Mouse (Mus musculus): ENCODE data around the gene Zfp503.

Gene Zfp503

DNA sequence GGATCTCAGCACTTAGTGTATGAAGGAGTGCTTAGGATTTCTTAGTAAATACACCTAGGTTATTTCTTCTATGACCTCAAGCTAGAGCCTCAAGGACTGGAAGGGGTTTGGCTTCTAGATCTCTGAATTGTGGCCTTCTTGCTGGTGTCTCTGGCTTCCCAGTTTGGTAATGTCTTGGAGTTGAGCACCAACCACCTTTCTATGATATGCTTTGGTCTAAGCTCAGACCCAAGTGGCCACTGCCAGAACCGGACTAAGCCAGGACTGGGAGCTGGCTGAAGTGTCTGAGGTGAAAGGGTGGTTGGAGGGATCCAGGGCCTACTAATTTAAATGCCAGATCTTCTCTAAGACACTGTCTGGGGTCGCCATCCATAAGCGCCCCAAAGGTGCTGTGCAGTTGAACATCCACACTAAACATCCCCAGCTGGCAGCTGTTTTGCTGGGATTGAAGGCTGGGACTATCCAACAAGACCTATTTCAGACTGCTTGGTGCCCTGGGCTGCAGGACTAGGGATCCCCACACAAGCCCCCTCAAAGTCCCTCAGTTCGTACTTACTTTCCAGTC is 3.0 kb upstream of the Zfp503 start:
- DNase-seq: no peak

DNA sequence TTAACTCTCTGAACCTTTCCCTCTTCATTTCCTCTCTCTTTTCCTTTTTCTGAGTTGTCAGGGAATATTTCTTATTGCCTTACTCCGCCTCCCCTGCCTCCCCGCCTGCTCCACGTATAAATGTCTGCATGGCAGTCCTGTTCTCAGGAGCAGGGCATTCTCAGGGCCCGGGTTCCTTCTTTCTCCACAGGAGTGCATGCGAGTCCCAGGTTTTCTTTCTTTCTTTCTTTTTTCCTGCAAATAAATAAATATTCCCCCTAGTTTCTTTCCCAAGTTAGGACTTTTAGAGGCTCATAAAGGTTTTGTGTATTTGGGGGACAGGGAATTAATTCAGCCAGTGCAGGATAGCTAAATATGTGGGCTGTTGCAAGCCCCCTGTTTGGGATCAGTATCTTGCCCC is 2.5 kb upstream of the Zfp503 start:
- DNase-seq: no peak

DNA sequence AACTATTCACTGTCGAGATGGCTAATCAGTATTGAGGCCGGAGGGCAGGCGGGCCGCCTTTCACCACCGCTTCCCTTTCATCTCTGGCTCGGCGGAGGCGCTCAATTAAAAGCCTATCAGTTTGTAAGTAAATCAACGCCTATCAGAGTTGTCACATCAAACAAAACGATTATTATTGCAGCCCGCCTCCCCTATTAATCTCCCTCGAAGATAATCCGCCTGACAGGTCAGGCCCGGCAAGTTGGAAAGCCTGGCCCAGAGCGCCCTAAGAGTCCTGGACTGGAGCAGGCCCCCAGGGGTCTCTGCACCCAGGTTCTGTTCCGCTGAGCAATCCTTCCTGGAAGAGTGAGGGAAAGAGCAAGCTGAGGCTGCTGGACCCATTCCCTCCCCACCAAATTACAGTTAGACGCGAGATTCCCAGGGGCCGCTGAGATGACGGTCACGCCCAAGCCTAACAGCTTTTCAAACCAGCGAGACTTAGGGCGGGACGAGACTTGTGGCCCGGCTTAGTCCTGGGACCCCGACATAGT is 1.9 kb upstream of the Zfp503 start:
- DNase-seq: peak; percentile 17 to 23

DNA sequence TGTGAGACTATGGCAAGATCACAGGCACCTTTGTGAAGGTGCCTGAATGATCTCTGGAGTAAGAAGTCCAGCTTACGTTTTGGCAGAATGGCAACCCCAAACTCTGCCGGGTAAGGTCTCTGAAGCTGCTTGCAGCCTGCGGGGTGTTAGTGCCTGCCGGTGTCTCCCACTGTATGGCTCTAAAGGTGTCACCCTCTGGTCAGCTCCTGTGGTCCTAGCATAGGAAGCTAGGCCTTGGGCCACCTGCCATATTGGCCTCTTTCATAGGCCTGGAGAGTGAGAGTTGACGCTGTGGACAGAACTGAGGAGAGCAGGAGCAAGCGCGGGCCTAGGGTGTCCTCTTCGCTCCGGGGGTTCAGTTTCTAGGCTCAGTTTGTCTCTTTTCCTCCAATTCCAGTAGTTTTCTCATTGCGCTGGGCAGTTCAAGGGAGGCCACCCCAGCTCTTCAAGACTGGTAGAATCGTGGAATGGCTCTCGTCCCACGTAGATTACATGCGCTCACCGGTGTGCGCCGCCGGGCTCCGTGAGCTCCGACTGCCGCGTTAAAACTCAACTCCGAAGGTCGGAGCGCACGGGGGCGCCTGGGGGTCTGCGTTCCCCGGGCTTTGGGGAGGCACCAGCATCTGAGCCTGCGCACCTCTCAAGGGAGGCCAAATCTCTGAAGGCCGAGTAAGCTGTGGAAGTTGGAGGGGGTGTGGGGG is 1.1 kb upstream of the Zfp503 start:
- DNase-seq: peak; percentile 22 to 29

DNA sequence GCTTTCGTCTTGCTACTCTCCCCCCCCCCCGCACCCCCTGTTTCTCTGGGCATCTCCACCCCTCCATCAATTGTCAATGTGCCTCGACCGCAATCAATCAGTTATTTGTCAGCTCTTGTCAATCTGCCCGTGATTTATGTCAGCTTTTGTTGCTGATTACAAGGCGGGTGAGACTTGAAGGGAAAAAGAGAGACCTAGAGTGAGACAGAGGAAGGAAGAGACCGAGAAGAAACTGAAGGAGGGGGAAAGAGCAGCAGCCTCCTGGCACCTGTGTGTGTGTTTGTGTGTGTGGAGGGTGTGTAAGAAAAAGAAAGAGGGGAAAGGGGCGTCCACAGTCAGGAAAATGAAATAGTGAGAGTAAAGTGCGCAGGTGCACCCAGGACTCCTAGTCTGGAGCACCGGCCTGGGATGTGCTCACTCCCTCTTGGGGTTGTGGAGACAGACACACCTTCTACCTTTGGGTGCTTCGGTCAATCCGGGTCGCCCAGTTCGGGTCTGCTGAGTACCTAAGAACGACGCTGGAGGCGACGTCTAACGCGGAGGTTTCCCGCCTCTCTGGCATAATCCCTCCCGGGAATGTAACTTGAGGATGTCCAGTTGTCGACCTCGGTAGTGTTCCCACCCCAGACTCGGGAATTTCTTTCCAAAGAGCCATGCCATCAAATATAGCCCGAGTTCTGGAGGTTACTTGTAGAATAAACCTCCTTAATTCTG is 667 bp downstream of the Zfp503 start:
- peak in 1 of 2 experiments; percentile 34 for DNase-seq

DNA sequence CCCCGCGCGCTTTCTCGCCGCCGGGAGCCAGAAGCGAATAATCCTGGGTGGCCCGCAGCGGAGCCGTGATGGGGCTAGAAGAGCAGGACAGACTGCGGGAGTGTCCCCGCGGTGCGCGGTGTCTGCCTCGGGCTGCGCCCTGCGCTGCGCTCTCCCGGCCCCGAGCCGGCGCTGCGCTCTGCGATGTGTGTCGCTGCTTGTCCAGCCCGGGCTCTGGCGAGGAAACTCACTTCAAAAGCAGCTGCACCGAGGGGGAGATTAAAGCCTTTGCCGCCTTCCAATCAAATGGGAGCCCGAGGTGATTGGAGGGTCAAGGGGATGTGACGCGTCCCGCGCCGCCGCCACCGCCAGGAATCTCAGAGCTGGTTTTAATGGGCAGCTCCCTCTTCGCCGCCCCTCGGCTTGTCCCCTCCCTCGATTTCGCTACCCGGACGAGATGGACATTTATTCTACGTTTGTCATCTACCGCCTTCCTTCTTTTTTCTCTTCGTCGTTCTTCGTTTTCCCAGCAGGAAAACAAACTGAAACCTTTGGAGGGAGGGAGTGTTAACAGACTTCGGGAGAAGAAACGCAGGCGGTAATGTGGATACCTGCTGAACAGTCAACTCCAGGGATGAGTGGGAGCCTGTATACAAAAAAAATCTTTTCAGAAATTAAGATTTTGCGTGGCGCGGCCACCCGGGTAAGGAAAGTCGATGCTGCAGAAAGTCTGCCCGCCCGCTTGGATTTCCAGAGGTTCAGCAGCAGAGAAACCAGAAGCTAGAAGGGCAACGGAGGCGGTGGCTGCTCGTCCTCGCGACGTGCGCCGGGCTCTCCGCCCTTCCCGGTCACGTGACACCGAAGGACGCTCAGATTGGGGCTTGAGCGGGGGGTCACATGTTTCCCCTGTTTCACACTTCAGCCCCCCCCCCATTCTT is 1.5 kb downstream of the Zfp503 start:
- DNase-seq: peak; percentile 94 to 96

DNA sequence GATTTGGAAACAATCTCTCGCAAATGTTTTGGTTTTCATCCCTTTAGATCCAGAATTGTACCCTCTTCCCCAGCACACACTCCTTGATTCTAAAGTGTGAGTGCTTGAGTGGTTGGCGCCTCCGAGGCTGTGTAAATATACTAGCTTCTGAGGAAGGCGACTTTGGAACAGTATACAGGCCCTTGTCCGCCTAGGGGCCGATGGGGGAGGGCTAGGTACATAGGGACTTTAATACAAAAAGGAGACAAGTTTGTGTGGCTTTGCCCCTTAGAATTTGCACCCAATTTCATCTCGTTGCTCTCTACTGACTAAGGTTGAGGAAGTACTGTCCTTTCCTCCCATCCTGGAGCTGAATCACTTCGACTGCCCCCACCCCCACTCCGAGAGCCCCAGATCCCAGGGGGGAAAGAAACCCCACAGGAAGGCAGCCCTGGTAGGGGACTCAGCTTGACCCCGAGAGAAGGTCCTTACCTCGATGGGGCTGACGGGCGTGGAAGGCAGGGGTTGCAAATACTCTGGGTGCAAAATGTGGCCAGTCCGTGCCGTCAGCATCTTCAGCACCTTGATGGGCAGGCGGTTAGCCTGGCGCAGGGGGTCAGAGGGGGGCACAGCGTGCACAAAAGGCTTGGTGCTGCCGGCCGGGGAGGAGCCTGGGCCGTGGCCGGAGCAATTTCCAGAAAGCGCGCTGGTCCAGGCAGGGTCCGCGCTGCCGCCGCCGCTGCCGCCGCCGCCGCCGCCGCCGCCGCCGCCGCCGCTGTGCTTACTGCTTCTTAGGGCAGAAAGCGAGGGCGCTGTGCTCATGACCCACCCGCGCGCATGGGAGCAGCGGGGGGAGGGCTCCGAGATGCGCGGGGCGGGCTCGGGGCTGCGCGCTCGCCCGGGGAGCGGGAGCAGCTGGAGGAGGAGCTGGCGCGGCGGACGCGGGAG is 2.4 kb downstream of the Zfp503 start:
- DNase-seq: peak; percentile 25 to 65

DNA sequence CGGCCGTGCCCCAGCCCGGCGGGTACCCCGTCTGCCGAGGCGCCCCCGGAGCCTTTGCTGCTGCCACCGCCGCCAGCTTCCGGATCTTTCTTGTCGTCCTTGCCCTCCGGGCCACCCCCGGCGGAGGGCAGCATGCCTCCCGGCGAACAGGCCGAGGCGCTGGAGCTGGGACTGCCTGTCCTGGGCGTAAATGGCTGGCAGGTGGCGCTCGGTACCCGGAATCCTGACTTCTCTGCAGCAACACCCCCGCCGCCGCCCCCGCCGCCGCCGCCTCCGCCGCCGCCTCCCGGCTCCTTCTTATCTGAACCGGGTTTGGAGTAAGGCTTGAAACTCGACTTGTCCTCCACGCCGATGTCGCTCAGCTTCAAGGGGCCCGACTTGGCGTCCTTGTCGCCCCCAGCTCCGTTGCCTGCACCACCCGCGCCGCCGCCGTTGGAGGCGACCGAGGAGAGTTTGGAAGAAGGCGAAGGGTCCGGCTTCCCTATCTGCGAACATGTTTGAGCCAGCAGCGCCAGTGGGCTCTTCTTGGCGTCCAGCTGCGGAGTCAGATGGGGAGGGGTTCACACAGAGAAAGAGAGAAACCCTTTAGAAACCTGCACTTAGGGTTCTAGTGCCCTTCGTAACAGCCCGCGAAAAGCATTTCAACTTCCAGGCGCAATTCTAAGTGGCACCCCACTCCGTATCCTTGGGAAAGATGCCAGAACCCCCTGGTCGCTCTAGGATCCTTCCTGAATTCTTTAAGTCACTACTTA is 3.2 kb downstream of the Zfp503 start:
- peak; percentile 92 to 93 for DNase-seq

DNA sequence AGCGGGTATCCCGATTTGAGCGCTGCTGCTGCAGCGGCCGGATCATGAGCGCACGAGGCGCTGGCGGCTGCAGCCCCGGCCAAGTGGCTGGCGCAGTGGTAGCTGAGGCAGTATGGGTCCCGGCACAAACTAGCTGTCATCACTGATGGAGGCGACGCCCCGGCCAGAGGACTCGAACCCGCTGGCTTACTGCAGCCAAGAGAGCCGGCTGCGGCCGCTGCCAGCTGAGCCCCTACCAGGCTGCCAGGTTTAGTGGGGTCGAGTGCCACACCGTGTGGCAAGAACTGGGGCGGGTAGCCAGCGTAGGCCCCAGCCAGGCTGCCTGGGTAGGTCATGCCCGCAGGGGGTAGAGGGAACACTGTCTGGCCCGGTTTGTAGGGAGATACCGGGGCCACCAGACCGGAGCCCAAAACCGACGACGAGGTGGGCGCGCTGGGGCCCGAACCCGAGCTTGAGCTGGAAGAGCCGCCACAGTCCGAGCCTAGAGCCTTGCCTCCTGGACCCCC is 3.9 kb downstream of the Zfp503 start:
- DNase-seq: peak in 1 of 2 experiments; percentile 64

DNA sequence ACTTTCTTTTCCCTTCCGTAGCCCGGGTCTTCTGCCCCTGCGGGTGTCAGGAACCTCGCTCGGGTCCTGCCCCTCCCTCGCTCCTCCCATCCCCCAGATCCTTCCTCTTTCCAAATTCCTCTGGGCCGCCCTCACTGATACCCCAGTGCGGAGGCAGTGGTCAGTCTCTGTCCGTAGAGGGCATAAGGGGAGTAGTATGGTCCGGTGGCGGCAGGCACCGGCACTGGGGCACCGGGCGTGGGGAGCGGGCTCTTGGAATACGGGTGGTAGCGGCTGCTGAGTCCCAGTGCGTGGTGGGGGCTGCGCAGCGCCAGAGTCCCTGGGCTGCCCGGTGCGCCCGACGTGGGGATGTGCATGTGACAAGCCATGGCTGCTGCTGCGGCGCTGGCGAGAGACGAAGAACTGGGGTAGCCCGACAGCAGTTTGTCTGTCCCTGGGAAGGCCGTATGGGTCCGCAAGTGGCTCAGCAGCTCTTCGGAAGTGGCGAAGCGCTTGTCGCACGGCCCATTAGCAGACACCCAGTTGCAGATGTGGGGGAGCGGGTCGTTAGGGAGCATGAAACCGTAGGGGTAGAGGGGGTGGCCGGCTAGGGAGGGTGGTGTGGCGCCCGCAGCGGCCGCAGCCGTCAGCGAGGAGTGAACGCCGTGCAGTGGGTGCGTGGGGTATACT is 4.5 kb downstream of the Zfp503 start:
- DNase-seq: peak; percentile 25 to 28

DNA sequence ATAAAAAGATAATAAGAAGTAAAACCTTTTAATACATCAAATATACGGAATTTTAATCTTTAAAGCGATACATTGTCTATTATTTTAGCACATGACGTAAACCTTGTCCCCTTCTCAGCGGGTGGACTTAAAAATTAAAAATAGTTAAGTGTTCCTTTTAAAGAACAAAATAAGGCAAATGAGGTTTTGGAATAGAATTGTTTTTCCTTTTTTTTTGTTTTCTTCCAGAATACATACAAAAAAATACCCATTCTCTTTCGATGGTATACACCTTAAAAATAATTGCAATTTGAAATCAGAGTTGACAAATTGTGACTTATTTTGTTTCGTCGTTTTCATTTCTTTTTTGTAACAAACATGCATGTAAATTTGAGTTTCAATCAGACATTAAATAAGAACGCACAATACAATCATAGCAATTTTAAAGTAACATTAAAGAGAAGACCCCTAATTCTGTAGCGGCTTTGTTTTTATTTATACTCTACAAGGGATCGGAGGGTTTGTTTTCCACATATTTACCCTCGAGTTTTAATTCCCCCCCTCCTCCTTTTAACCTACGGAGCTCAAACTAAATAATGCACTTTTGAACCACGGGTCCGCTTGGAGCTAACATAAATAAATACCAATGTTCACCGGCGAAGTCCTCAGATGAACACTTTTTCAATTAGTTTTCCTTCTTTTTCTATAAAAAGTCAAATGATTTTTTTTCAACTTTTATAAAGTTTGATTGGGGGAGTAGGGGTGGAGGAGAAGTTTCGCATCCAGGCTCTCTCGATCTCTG is 5.3 kb downstream of the Zfp503 start:
- DNase-seq: no peak

DNA sequence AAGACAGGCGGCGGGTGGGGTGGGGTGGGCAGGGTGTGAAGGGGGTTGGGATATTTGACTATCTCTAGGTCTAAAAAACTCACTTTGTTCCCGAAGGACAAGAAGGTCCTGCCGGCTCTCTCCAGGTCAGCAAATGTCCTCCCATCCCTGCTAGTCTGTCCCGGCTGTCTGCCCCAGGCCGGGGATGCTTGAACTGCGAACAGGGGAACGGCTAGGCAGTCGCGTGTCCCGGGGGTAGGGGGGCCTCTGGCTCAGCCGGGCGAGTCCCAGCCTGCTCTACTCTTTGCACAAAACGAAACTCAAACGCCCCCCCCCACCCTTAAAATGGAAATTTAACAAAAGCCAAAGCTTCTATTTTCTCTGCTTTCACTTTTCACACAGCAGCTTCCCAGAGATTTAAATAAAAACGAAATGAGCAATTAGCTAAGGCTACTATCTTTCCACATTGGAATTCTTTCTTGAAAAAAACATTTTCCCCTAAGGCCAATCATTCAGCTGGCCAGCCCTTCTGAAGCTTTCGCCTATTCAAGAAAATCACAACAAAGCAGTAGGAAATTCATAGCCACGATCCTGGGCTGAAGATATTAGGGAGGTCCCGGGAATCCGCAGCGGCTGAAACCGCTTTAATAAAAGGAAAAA is 6.0 kb downstream of the Zfp503 start:
- DNase-seq: peak; percentile 37 to 45

DNA sequence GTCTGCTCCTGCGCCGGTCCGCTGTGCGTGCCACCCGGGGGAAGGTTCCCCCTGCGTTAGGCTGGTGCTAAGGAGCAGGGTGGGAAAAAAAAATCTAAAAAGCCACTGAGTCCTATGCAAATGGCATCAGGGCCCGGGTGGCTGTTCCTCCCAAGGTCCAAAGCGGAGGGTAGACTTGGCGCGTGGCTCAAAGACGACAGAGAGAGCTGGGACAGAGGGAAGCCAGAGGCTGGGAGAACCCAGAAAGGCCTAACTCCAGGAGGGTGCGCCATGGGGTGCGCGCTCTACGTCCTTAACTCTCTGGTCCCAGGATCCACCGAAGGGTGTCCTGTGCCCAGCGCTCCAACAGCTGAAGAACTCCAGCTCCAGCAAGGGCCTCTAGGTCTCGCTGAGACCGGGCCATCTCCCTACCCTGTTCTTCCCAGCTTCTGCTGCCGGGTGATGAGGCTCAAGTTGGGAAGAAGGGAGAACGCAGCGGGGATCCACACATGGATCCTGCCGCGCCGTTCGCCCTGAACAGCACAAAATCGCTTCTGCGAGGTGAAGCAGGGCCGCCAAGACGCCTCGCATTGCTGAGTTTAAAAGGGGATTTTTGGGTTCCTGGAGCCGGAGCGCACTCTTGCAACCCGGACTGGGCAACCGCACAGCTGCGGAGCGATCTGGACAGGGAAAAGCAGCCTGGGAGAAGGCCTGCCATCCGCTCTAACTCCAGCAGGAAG is 6.7 kb downstream of the Zfp503 start:
- DNase-seq: peak; percentile 39 to 44

DNA sequence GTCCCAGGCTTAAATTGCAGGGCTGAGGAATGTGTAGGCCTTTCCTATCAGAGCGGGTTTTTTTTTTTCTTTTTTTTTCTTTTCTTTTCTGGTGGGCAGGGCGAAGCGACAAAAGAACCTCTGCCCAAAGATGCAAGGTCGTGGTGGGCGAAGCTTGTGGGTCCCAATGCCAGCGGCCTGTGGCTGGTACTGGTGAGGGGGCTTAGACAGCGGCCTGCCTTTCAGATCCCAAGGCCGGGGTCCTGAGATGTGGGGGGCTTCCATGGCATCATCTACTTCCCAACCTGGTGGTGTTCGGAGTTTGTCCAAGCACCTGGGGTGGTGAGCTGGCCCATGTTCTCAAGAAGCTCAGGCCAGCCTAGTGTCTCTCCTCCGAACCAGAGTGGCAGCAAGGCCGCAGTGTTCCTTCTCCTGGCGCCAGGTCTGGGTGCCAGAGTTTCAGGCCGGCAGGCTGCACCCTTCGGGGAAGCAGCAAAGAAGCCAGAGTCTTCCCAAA is 7.3 kb downstream of the Zfp503 start:
- DNase-seq: peak; percentile 41 to 44

DNA sequence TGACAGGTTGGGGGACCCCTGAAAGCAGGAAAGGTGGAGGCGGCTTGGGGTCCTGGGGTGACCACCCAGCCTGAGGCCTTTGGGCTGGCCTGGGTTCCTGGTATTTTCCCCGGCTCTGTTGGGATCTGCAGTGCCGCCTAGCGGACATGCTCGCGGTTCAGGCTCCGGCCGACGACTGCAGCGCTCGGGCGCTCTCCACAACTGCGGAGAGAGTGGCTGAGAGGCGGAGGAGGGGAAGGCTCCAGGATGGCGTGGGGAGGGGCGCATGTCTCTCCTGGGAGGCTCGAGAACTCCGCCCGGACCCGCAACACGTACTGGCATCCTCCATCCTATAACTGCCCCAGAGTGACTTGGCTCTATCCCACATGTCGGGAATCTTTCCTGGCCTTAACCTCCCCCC is 7.9 kb downstream of the Zfp503 start:
- DNase-seq: peak; percentile 87

DNA sequence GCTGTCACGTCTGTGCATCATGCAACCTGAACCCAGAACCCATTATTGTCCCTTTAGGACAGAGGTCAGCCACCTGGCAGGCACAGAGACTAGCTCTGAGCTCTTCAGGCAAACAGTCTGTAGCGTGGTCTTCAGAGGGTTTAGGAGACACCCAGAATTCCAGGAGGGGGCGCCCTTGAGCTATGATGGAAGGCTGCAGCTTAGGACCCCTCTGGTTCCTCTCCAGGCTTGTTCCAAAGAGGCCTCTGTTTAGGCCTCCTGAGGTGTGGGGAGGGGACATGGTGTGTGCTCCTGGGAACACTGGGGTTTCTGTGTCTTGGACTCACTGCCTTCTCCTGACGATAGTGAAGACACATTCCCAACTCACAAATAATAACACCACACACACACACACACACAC is 20.4 kb downstream of the Zfp503 start:
- DNase-seq: peak; percentile 83 to 84

DNA sequence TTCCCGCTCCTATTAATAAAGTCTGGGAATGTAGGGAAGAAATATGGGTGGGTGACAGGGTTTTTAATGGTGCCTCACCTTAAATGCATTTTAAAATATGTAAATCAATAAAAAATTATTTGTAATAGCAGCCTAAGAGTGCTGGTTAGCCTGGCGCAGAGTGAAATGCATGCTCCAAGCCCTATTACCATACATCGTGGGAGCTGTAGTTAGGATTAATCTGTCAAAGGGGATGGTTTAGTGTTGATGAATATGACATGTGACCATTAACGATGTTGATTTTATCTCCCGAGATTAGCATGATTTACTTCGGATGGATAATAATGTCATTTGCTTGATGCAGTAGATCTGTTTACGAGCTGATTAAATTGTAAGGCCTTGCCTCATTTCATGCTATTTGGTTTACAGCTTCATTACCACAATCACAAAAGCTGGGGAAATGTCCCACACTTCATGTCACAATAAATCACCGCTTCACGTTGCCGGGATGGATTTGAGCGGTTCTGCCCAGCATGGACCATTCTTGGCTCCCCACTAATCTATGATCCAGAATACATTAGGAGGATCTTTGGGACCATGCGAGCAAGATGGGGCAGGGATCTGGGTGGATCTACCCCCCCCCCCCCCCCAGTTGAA is 21.9 kb downstream of the Zfp503 start:
- no peak for DNase-seq

Data from cerebellum, postnatal 10 days (tissue).